Mouse (Mus musculus): ENCODE data around the gene Lrrc63.

GRCm38 (mm10) chr14:75174296-75174695 is 43.6 kb upstream of the Lrrc63 start:
- TF ChIP-seq CTCF (IDR thresholded peaks at IDR 0.05; ENCODE audit: low read depth) (no peak), EP300 (IDR thresholded peaks at IDR 0.05; ENCODE audit: low read depth) (no peak)
